Mouse (Mus musculus): ENCODE measurements around the gene Peli1.

Gene Peli1

DNA sequence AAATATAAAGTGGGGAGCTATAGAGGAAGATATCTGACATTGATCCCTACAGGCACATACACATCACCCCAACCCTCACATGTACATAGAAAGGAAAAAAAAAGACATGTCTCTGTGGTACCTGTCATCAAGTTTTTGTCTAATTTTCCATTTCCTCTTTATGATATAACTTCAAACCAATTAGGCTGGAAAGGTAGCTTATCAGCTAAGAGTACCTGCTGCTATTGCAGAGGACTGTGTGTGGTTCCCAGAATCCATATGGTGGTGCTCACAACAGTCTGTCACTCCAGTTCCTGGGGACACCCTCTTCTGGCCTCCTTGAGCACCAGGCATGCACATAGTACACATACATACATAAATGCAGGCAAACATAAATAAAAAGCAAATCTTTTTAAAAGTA lies 24.7 kb downstream of the Peli1 start:
- Histone ChIP-seq H3K36me3 (ENCODE audit: insufficient read depth, low read length) (no peaks in the 10 kb centered on the region), H3K4me1 (replicated peaks; ENCODE audit: low read depth, low read length) (peaks cover 10% of the 10 kb centered on the region; the same call in 1 of the 2 replicates), H3K9me3 (ENCODE audit: low read length) (no peaks in the 10 kb centered on the region), H3K27me3 (ENCODE audit: insufficient read depth, low read length) (no peaks in the 10 kb centered on the region), H3K4me3 (replicated peaks; ENCODE audit: low read length) (no peak overlapping the region)
- TF ChIP-seq NANOG (IDR thresholded peaks at IDR 0.05; ENCODE audit: borderline replicate concordance, low read length), result no peak
- no peak for TF ChIP-seq CTCF (conservative IDR thresholded peaks at IDR 0.05; ENCODE audit: low read length)
- no peak for TF ChIP-seq POU5F1 (IDR thresholded peaks at IDR 0.05; ENCODE audit: borderline replicate concordance, low read length)

DNA sequence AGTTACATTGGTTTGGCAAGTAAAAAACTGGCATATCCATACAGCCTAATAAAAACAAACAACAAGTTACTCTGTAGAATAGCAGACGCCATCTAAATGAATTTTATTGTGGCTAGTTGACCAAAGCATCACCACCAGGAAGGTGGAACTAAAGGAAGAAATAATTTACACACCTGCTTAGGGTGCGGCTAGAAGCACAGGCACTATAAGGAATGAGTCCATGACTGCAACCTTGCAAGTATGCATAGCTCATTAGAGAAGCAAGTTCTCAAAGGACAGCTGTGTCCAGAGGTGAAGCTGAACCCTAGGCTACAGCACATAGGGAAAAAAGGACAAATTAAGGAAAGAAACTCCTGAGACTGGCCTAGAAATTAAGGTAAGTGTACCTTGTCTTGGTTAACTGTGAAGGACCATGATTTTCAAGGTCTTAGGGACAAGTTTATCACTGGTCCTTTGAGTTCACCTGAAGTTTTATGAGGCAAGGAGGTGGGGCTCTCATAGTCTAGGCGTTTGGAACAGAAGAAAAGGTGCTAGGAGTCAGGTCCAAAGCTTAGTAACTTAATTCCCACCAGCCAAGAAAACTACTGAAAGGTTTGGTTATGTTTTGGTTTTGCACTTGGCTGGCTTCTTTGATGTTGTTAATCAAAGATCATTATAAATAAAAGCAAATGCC lies 25.7 kb downstream of the Peli1 start:
- Histone ChIP-seq H3K36me3 (ENCODE audit: insufficient read depth, low read length) (no peaks in the 10 kb centered on the region), H3K4me1 (replicated peaks; ENCODE audit: low read depth, low read length) (peaks cover 10% of the 10 kb centered on the region; the same call in 1 of the 2 replicates), H3K9me3 (ENCODE audit: low read length) (no peaks in the 10 kb centered on the region), H3K27me3 (ENCODE audit: insufficient read depth, low read length) (no peaks in the 10 kb centered on the region), H3K4me3 (replicated peaks; ENCODE audit: low read length) (no peak overlapping the region)
- TF ChIP-seq NANOG (IDR thresholded peaks at IDR 0.05; ENCODE audit: borderline replicate concordance, low read length), result no peak
- no peak for TF ChIP-seq POU5F1 (IDR thresholded peaks at IDR 0.05; ENCODE audit: borderline replicate concordance, low read length)
- no peak for TF ChIP-seq CTCF (conservative IDR thresholded peaks at IDR 0.05; ENCODE audit: low read length)

DNA sequence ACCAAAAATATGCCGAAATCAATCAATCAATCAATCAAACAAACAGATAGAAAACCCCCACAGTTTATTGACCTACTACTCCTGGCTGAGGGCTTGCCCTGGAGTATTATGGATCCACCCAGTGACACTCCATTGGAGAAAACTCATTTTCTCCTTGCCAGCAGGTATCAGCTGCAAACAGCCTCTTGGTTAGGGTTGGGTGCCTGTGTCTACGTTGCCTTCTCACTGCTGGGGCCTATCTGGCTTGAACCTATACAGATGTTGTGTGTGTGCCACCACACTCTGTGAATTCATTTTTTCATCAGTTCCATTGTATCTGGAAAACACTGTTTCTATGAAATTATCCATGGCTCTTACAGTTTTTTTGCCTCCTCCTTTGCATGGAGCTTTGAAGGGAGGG lies 30.6 kb downstream of the Peli1 start:
- no peaks in the 10 kb centered on the region for H3K36me3 ChIP-seq (ENCODE audit: insufficient read depth, low read length)
- H3K4me3 ChIP-seq (replicated peaks; ENCODE audit: low read length), result no peak overlapping the region
- no peaks in the 10 kb centered on the region for H3K27me3 ChIP-seq (ENCODE audit: insufficient read depth, low read length)
- TF ChIP-seq POU5F1 (IDR thresholded peaks at IDR 0.05; ENCODE audit: borderline replicate concordance, low read length) (no peak), CTCF (conservative IDR thresholded peaks at IDR 0.05; ENCODE audit: low read length) (no peak), NANOG (IDR thresholded peaks at IDR 0.05; ENCODE audit: borderline replicate concordance, low read length) (no peak)
- H3K9me3 ChIP-seq (ENCODE audit: low read length), result no peaks in the 10 kb centered on the region
- H3K4me1 ChIP-seq (replicated peaks; ENCODE audit: low read depth, low read length), result no peaks in the 10 kb centered on the region

DNA sequence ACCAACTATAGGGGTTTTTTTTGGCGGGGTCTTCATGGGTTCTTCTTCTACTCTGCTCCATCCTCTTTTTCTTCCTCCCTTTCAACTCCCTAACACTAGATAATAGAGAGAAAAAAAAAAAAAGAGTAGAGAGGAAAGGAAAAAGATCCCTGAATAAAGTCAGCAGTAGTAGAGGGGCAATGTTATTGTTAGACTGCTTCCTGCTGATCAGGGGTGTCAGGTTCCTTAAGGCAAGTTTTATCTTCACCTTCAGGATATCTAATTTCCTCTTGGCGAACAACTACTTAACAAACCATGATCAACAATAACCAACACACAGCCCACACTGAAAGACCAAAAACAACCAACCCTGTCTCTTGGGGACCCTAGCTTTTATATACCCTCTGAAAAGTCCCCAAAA lies 31.3 kb downstream of the Peli1 start:
- H3K9me3 ChIP-seq (ENCODE audit: low read length), result no peaks in the 10 kb centered on the region
- no peak overlapping the region for H3K4me3 ChIP-seq (replicated peaks; ENCODE audit: low read length)
- TF ChIP-seq CTCF (conservative IDR thresholded peaks at IDR 0.05; ENCODE audit: low read length) (no peak), POU5F1 (IDR thresholded peaks at IDR 0.05; ENCODE audit: borderline replicate concordance, low read length) (no peak), NANOG (IDR thresholded peaks at IDR 0.05; ENCODE audit: borderline replicate concordance, low read length) (no peak)
- H3K27me3 ChIP-seq (ENCODE audit: insufficient read depth, low read length), result no peaks in the 10 kb centered on the region
- H3K36me3 ChIP-seq (ENCODE audit: insufficient read depth, low read length), result no peaks in the 10 kb centered on the region
- H3K4me1 ChIP-seq (replicated peaks; ENCODE audit: low read depth, low read length), result no peaks in the 10 kb centered on the region

DNA sequence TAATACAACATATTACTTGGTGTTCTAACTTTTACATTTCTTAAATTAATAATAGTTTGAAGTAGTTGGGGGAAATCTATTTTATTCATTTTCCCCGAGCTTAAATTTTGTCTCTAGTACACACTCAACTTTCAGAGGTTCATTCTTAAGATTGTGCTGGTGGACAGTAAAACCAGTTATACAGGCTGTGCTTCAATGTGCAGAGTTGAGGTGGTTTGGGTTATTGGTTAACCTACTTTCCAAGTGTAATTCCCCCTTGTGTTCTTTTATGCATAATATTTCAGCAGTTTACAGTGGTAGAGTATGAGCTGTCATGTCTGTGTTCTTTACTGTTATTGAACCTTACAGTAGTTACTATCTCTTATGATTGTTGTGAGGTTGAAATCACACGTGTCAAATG lies 40.6 kb downstream of the Peli1 start:
- no peak overlapping the region for H3K4me3 ChIP-seq (replicated peaks; ENCODE audit: low read length)
- H3K9me3 ChIP-seq (ENCODE audit: low read length), result no peaks in the 10 kb centered on the region
- H3K36me3 ChIP-seq (ENCODE audit: insufficient read depth, low read length), result peaks cover 10% of the 10 kb centered on the region; the same call in 1 of the 2 replicates
- H3K27me3 ChIP-seq (ENCODE audit: insufficient read depth, low read length), result no peaks in the 10 kb centered on the region
- no peaks in the 10 kb centered on the region for H3K4me1 ChIP-seq (replicated peaks; ENCODE audit: low read depth, low read length)
- TF ChIP-seq CTCF (conservative IDR thresholded peaks at IDR 0.05; ENCODE audit: low read length) (no peak), NANOG (IDR thresholded peaks at IDR 0.05; ENCODE audit: borderline replicate concordance, low read length) (no peak), POU5F1 (IDR thresholded peaks at IDR 0.05; ENCODE audit: borderline replicate concordance, low read length) (no peak)

DNA sequence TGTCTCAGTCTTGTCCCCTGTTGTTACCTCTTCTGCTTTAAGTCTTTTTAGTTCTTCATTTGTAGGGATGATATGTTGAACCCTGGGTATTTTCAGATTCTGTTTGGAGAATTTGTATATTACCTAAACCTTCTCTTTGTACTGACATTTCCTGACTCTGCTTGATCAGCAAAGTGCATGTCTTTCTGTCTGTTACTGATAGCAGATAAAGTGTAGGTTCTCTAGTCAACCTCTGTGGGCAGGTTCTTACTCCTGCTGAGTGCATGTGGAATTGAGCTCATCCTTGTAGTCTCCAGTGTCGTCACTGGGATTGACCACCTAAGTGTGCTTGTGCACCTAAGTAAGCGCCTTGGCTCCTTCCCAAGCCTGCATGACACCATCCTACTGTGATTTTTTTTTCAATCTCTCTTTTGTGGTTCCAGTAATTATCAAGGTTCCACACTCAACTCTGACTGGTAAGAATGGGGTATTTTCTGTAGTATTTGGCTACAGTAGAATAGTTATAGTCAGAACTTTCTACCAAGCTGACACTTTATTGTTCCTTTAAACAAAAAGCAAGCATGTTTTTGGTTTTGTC lies 43.9 kb downstream of the Peli1 start:
- TF ChIP-seq CTCF (conservative IDR thresholded peaks at IDR 0.05; ENCODE audit: low read length), result no peak
- no peak for TF ChIP-seq POU5F1 (IDR thresholded peaks at IDR 0.05; ENCODE audit: borderline replicate concordance, low read length)
- TF ChIP-seq NANOG (IDR thresholded peaks at IDR 0.05; ENCODE audit: borderline replicate concordance, low read length), result no peak
- no peaks in the 10 kb centered on the region for H3K9me3 ChIP-seq (ENCODE audit: low read length)
- no peak overlapping the region for H3K4me3 ChIP-seq (replicated peaks; ENCODE audit: low read length)
- no peaks in the 10 kb centered on the region for H3K27me3 ChIP-seq (ENCODE audit: insufficient read depth, low read length)
- peaks cover 27% of the 10 kb centered on the region for H3K36me3 ChIP-seq (ENCODE audit: insufficient read depth, low read length)
- no peaks in the 10 kb centered on the region for H3K4me1 ChIP-seq (replicated peaks; ENCODE audit: low read depth, low read length)

DNA sequence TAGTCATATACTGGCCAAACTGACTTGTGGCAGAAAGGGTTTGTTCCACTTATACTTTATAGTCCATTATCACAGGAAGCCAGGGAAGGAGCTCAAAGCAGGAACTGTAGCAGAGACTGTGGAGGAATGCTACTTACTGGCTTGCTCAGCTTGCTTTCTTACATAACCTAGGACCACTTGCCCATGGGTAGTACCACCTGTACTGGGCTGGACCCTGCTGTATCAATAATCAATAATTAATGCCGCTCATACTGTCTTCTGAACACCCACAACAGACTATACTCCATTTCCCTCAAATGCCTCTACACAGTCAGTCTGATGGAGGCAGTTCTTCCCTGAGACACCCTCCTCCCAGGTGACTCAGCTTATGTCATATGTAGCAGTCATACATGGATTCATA lies 48.4 kb downstream of the Peli1 start:
- Histone ChIP-seq H3K9me3 (ENCODE audit: low read length) (no peaks in the 10 kb centered on the region), H3K4me1 (replicated peaks; ENCODE audit: low read depth, low read length) (no peaks in the 10 kb centered on the region), H3K36me3 (ENCODE audit: insufficient read depth, low read length) (peaks cover 56% of the 10 kb centered on the region), H3K4me3 (replicated peaks; ENCODE audit: low read length) (no peak overlapping the region), H3K27me3 (ENCODE audit: insufficient read depth, low read length) (no peaks in the 10 kb centered on the region)
- TF ChIP-seq NANOG (IDR thresholded peaks at IDR 0.05; ENCODE audit: borderline replicate concordance, low read length) (no peak), POU5F1 (IDR thresholded peaks at IDR 0.05; ENCODE audit: borderline replicate concordance, low read length) (no peak), CTCF (conservative IDR thresholded peaks at IDR 0.05; ENCODE audit: low read length) (no peak)

DNA sequence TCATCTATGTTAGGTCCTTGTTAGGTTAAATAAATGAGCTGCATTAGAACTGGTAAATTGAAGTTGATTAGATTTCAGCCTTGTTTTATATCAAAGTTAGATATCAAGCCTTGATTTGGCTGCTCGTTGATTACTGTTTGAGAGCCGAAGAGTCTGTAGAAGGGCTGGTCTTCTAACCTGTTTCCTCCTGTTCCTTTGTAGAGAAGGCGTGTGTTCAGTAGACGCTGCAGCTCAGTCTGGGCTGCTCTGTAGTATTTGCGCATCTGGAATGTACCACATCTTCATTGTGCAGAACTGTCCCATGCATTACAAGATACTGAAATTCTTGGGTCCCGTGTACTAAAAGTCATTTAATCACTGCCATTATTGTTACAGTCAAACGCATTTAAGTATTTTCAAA lies 50.2 kb downstream of the Peli1 start:
- TF ChIP-seq NANOG (IDR thresholded peaks at IDR 0.05; ENCODE audit: borderline replicate concordance, low read length) (no peak), POU5F1 (IDR thresholded peaks at IDR 0.05; ENCODE audit: borderline replicate concordance, low read length) (no peak), CTCF (conservative IDR thresholded peaks at IDR 0.05; ENCODE audit: low read length) (no peak)
- H3K4me1 ChIP-seq (replicated peaks; ENCODE audit: low read depth, low read length), result no peaks in the 10 kb centered on the region

More for the DNA sequence above, 50.2 kb downstream of the Peli1 start:
- Histone ChIP-seq H3K36me3 (ENCODE audit: insufficient read depth, low read length) (peaks cover 51% of the 10 kb centered on the region), H3K4me3 (replicated peaks; ENCODE audit: low read length) (no peak overlapping the region), H3K9me3 (ENCODE audit: low read length) (no peaks in the 10 kb centered on the region), H3K27me3 (ENCODE audit: insufficient read depth, low read length) (no peaks in the 10 kb centered on the region)
